Mouse (Mus musculus) megakaryocyte, adult 5-6 weeks (primary cell): Measurements from ENCODE around the gene Cbarp. TPM values are rescaled to one million over a fixed set of nuclear protein-coding genes. Genes with fewer than 3 reads are reported as not detected.

Experiments used
- ATAC-seq: 2 replicates; pipeline ENCODE4 v1.8.0; 2016; ENCODE audit warnings: mild to moderate bottlenecking, inconsistent platforms; ENCODE audit not compliant: poor library complexity, severe bottlenecking
- total RNA-seq, 2 experiments: library from RNA; stranded (forward) in 1 of 2; stranded (reverse) in 1 of 2; fragments of 153-499, 151-499 nt in 1 of 2; fragments of 221-1000, 200-1000 nt in 1 of 2; gene quantifications; 2 replicates each; pipeline versions ENCODE4 v1.2.3 to v1.2.4; 2015 to 2017

The Cbarp gene
- total RNA-seq, 2 experiments from 2014 or later, result 1.4 to 2.2 TPM

DNA sequence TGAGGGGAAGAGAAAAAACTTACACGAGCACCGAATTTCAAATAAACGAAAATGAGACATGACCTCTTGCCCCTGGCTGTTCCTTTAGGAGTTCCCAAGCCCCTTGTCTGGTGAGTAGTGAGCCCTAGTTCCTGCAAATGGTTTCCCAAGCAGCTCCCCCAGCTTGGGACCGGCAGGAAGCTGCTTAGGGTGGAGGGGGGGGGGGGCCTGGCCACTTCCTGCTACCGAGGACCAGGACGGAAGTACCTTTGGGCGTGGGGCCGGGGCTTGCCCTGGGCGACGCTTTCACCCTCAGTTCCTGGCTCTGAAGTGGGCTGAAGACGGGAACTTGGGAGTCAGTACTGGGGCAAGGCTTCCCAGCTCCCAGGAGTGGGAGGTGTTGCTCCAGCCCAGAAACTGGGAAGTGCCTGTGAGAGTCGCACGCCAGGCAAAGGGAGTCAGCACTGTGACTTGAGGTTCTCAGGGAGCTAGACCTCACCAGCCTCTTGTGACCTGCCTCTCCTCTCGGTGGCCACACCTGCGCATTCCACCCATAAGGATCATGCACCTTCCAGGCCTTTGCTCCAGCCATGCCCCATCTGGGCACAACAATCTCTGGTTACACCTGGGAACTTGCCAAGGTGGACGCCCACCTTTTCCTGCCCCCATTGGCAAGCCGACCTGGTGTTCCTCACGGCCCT lies 17.8 kb upstream of the Cbarp start:
- ATAC-seq, result peak; percentile 50

GRCm38 (mm10) chr10:80157141-80157929 lies 16.7 kb upstream of the Cbarp start:
- no peak for ATAC-seq

DNA sequence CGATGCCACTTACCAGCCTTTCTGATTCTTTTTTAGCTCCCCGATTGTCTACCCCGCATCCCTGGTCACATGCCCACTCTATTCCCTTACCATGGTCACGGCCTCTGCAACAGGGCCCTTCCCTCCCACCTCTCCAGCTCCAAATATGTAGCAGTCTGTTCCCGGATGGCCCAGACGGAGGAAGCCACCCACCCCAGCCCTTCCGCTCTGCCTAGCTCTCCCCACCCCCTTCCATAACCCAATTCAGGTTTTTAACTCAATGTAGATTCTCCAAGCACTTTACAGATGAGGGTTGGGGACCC lies 16.1 kb upstream of the Cbarp start:
- no peak for ATAC-seq

DNA sequence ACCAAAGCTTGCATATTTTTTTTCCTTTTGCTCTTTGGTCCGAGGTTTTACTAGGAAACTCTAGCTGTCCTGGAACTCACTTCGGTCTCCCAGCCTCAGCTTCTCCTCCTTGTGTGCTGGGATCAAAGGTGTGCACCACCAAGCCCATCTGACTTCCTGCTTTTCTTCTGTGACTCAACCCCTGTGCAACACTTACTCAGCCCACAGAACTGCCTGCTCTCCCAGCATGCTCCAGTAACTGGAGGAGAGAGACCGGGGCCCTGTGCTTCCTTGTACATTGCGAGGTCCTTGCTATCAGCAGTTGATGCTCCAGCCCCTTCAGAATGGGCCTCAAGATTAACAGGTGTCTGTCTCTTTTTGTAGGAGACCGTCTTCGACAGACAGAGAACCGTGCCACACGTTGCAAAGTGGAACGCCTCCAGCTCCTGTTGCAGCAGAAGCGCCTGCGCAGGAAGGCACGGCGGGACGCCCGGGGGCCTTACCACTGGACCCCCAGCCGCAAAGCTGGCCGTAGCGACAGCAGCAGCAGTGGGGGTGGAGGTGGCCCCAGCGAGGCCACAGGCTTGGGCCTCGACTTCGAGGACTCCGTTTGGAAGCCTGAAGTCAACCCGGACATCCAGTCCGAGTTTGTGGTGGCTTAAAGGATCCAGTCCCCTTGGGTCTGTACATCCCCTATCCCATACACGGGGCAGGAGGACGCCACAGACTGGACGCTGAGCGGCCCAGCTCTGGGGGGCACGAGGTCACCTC lies 15.5 kb upstream of the Cbarp start:
- ATAC-seq, result no peak

DNA sequence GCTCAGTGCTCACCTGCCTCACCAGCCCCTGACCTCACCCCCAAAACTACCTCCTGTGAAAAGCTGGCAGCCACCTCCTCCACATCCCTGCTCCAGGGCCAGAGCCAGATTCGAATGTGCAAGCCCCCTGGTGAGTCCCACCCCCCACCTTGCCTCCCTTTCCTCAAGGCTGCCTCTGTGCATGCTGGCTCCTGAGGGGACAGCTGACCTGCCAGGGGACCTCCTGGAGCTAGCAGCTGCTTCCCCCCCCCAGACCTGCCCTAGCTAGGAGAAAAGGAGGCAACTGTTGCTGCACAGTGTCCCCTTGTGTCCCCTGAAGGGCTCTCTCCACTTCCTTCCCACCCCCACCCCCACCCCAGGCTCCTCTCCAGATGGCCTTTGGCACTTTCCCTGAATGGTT lies 14.6 kb upstream of the Cbarp start:
- no peak for ATAC-seq

DNA sequence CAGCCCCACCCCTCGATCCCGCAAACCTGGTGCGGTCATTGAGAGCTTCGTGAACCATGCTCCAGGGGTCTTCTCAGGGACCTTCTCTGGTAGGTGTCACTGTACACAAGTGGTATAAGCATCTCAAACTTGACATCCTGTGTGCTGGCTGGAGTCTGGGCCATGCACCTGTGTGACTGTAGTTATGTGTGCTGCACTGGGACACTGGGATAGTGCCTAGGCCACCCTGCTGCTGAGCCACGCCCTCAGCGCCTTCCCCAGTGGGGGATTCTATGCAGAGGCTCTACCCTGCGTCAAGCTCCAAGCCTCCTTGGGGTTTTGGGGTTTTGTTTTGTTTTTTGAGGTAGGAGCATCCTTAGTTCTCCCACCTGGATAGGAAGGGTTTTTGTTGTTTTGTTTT lies 13.7 kb upstream of the Cbarp start:
- no peak for ATAC-seq

DNA sequence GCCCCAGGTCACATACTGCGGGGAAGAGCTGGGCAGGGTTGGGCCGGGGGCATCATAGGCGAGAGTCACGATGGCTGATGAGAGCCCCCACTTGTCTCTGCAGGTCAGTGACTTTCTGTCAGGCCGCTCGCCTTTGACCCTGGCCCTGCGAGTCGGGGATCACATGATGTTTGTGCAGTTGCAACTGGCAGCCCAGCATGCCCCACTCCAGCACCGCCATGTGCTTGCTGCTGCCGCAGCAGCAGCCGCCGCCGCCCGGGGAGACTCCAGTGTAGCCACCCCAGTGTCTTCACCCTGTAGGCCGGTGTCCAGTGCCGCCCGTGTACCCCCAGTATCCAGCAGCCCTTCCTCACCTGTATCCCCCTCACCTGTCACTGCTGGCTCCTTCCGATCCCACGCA lies 13.1 kb upstream of the Cbarp start:
- no peak for ATAC-seq

DNA sequence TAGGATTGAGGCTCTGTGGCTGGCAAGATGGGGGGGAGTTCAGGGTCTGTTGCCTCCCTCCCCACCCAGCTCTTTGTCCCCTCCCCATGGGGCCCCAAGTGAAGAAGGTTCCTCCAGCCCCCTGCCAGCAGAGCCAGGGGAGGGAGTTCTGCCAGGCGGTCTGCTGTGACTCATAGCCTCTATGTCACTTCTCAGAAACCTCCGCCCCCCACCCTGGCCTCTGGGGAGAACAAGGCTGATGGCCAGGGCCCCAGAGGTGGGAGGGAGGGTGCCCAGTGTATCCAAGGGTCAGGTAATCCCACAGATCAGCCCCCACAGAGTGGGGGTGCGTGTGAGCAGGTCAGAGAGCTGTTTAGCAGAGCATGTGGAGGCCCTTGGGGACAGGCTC lies 12.2 kb upstream of the Cbarp start:
- ATAC-seq, result no peak

DNA sequence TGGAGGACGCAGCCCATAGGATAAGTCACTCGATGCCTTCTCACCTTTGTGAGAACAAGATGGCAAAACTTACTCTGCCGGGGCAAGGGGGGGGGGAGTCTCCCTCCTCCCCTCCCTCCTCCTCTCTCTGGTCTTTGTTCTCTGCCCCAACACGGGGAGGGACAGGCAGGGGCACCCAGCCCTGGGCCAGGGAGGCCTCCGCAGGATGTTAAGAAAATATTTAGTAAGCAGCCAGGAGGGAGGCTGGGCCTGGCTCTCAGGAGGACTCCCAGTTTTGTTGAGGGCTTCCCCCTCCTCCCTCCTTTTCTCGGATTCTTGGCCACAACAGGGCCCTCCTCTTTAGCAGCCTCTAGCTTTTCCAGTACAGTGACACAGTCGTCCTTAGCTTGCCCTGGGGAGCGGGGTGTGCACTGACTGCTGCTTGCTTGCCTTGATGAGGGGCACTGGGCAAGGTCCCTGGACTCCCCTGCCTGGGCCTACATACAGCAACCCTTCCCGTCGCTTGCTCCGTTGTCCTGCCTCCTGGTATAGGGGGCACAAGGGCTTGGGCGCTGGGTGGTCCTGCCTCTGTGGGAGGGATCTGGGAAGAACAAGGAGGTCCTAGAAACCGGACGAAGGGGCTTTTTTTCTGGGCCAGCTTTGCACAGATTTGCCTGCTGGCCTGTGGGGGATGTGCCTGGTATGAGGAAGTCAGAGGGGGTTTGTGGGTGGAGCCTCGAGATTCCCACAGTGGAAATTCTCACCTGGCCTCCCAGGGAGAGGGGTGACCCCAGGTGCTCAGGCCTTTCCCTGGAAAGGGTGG lies 11.6 kb upstream of the Cbarp start:
- no peak for ATAC-seq

- ATAC-seq, result peak; percentile 14
Measured at GRCm38 (mm10) chr10:80151211-80152034, 10.8 kb upstream of the Cbarp start.

GRCm38 (mm10) chr10:80150226-80151210 lies 9.9 kb upstream of the Cbarp start:
- ATAC-seq, result no peak

DNA sequence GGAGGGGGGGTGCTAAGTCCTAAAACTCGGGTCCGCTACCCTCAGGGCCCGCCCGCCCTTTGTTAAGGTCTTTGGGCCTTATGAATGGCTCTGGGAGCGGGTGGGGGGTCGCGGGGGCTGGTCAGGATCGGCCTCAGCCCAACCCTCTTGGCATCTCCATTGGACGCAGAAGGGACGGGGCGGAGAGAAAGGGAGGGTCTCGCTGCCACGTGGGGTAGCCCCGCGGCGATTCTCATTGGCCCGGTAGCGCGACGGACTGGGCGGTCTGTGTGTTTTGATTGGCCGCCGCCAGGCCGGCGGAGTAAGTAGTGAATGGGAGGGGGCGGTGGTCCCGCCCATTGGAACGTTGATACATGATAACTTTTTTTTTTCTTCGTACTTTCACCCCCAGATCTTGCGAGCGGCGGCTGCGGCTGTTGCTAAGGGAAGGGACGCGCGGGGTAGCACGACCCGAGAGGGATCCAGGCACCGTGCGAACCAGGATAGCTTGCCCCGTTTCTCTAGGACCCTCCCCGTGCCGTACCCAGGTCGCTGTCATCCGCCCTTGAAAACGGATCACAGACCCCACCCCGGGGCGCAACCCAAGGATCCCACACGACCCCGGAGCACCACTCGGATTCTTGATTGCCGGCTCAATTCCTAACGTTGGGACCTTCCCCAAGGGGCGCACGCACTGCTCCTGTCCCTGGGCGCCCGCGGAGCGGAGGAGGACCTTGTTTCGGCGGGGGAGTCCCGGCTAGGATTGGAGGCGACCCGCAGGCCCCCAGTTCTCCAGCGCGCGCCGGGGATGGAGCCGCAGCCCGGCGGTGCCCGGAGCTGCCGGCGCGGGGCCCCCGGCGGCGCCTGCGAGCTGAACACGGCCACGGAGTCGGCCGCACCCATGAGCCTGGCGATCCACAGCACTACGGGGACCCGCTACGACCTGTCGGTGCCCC lies 8.9 kb upstream of the Cbarp start:
- peak; percentile 55 for ATAC-seq

DNA sequence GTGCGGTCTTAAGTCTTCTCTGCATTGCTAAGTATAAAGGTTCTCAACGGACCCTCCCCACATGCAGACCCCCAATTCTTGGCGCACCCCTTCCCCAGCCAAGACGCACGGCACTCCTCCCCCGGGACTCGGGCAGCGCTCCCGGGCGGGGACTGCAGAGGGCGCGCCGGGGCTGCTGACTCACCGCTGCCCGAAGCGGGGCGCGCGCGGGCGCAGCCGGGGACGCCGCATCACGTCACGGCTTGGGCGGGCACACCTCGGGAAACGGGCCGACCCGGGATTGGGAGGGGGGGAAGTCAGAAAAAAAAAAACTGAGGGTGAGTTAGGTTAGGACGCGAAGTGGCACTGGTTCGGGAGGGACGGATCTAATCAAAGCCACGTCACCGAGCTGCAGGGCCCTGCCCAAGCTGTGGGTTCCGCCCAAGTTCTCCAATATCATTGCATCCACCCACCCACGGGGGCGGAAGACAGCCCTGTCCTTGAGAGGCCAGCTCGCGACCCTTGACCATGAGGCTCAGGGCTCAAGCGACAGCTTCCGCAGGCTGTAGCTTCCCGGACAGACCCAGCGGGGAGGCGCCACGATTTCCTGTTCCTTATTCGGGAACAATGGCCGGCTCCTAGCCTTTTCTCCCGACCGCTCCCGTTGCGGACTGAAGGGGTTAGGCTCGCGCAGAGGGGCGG lies 8.1 kb upstream of the Cbarp start:
- peak; percentile 30 for ATAC-seq

DNA sequence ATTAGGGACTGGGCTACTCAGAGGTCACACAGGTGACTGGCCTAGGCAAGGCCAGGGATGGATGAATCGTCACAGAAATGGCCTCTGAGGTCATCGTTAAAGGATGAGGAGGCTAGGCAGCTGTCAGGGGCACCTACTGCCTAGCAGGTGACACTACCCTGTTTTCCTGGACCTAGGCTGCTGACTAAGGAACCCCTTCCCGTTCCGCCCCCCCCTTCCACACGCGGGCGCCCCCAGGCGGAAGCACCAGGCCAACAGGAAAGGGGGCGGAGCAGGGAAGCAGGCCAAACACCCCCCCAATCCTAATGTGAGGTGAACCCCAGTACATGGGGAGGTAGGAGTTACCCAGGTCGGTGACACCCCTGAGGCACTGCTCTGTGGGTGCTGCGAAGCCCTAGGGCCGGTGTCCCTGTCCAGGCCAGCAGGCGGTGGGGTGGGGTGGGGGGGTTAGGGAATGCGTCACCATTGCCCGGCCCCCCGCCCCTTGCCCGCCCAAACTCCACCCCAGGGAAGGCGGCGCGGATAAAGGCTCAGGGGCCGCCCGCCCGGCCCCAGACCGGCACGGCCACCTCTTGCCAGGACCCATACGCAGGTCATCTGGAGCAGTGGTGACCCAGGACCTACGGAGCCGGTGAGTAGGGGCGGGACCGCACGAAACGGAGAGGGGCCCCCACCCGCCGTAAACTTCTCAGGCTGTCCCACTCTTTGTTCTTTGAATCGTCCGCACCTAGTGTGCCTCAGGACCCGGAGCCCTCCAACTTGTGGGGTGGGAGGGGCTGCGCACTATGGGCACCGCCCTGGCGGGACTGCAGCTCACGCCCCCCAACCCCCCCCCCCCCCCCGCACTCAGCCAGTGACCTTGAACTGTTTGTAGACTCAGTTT lies 7.3 kb upstream of the Cbarp start, which contains the start of gene Midn:
TSS of gene Midn (plus strand) at position 554 of the 883 bp plus-strand sequence.
- ATAC-seq, result peak; percentile 33

DNA sequence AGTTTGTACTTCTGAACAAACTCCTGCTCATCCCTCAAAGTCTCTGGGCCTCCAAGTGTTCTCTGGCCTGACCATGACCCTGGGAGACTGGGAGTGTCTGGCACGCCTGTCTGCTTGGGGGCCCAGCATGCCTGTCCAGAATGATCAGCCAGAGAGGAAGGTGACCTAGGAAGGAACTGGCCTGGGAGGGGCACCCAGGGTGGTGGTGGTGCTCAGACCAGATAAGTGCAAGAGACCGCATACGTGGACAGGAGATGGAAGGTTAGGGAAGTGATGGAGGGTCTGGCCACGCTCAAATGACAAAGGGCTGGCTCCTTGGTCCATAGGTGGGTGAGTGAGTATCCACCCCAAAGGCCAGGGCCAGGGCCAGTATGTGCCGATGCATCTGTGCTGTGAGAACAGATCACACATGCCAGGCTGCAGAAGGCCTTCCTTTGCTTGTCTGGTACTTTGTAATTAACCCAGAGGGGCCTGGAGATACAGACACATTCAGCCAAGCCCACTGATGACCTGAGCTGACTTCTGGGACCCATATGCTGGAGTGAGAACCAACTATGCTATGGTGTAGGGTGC lies 6.6 kb upstream of the Cbarp start:
- no peak for ATAC-seq

DNA sequence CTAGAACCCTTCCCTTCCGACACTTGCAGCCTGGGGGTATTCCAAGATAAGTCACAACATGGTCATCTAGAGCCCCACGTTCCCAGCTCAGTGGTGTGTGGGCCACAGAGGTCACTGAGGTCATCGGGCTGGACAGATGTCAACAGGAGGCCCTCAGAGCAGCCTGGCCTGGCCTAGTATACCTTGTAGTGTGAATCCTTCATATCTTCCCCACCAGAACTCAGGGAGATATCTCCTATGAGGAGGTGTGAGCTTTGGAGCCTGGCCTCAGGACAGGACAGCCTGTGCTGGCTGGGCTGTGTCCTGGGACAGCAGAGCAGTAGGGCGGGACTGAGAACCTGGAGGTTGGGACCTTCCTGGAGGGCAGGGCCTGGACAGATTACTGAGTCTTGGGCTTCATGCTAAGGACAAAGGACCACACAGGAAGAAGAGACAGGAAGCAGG lies 6.0 kb upstream of the Cbarp start:
- ATAC-seq, result no peak
